Mouse (Mus musculus) lung, postnatal 25 days (tissue): ENCODE results near the gene Slc44a2.
"Not testable (repeated sequence)": the region's sequence is repeated elsewhere in the genome, so short reads cannot be mapped to it uniquely, and the experiment has no call there.

Experiments
- DNase-seq: peaks from one replicate; pipeline ENCODE4 v3.0.0; 2022; ENCODE audit warnings: low spot score

Slc44a2 gene

GRCm38 (mm10) chr9:21320619-21321512 is at the start of gene Slc44a2:
Slc44a2 (plus strand) TSS chr9:21320698.
- DNase-seq, result peak; percentile 89

- DNase-seq, result no peak
Measured at GRCm38 (mm10) chr9:21272391-21272790, 48.1 kb upstream of the Slc44a2 start.

GRCm38 (mm10) chr9:21273094-21273493 is 47.4 kb upstream of the Slc44a2 start:
- no peak for DNase-seq

- DNase-seq, result peak; percentile 44
Measured at GRCm38 (mm10) chr9:21273520-21274228, 46.8 kb upstream of the Slc44a2 start.

GRCm38 (mm10) chr9:21274336-21274735 is 46.2 kb upstream of the Slc44a2 start:
- no peak for DNase-seq

- no peak for DNase-seq
Measured at GRCm38 (mm10) chr9:21275013-21275710, 45.3 kb upstream of the Slc44a2 start.

- no peak for DNase-seq
Measured at GRCm38 (mm10) chr9:21275727-21276126, 44.8 kb upstream of the Slc44a2 start.

GRCm38 (mm10) chr9:21276307-21276706 is 44.2 kb upstream of the Slc44a2 start:
- no peak for DNase-seq

GRCm38 (mm10) chr9:21277776-21278175 is 42.7 kb upstream of the Slc44a2 start:
- DNase-seq, result no peak

GRCm38 (mm10) chr9:21283591-21283990 is 36.9 kb upstream of the Slc44a2 start:
- no peak for DNase-seq

GRCm38 (mm10) chr9:21283994-21284393 is 36.5 kb upstream of the Slc44a2 start:
- DNase-seq, result no peak

- DNase-seq, result no peak
Measured at GRCm38 (mm10) chr9:21286753-21287152, 33.7 kb upstream of the Slc44a2 start.

GRCm38 (mm10) chr9:21287571-21288402 is 32.7 kb upstream of the Slc44a2 start, which contains the start of gene Kri1:
Kri1 (minus strand) TSS chr9:21287969.
- peak; percentile 99 for DNase-seq

GRCm38 (mm10) chr9:21288404-21289336 is 31.8 kb upstream of the Slc44a2 start:
- no peak for DNase-seq

GRCm38 (mm10) chr9:21289337-21289671 is 31.2 kb upstream of the Slc44a2 start:
- DNase-seq, result no peak

- DNase-seq, result no peak
Measured at GRCm38 (mm10) chr9:21290589-21290988, 29.9 kb upstream of the Slc44a2 start.

GRCm38 (mm10) chr9:21291022-21291787 is 29.3 kb upstream of the Slc44a2 start, which contains the start of gene Cdkn2d:
Cdkn2d (minus strand) TSS chr9:21291407.
- peak; percentile 100 for DNase-seq

GRCm38 (mm10) chr9:21291868-21292267 is 28.6 kb upstream of the Slc44a2 start:
- DNase-seq, result not testable (repeated sequence)

GRCm38 (mm10) chr9:21292271-21292670 is 28.2 kb upstream of the Slc44a2 start:
- DNase-seq, result no peak

- no peak for DNase-seq
Measured at GRCm38 (mm10) chr9:21299014-21299413, 21.5 kb upstream of the Slc44a2 start.
